8 mouse cellular contexts compared by ENCODE assay signal in the genomic region with DNA sequence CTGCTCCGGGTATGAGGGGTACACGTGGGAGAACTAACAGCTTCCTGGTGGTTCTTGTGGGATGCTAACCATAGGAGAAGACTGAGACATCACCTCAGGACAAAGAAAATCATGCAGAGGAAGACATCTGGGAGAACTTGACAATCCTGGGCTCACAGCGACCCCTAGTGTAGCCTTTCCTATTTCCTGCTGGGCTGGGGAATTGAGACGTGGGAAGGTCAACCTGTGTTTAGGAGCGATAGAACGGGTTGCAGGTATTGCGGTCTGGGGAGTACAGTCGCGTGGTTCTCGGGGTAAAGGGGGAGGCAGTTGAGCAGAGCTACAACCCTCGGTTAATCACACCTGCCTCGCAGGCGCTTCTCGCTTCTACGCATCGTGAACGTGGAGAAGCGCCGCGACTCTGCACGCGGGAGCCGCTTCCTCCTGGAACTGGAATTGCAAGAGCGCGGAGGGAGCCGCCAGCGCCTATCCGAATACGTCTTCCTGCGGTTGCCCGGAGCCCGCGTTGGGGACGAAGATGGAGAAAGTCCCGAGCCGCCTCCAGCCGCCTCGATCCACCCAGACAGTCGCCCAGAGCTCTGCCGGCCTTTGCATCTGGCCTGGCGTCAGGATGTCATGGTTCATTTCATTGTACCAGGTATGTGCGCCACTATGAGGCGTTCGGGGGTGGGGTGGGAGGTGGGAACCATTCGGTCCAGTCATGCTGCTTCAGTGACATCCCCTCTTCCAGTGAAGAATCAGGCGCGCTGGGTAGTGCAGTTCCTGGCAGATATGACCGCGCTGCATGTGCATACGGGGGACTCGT. TPM values are rescaled to one million over a fixed set of nuclear protein-coding genes. Genes with fewer than 3 reads are reported as not detected.
DNase-seq lines count a peak whose midpoint lies in the region; ATAC-seq and TF ChIP-seq lines count a peak whose summit lies in the region.

No protein-coding gene starts in this region.

- peak; percentile 72; the same call in 1 of the 2 replicates for TF ChIP-seq CTCF in cerebellum, adult 2 months (IDR thresholded peaks at IDR 0.05; ENCODE audit: borderline replicate concordance, insufficient read depth, low read depth, low read length)

- peaks cover 30% of the 10 kb centered on the region for H3K36me3 ChIP-seq in forebrain, embryonic 16.5 days (ENCODE audit: control insufficient read depth, insufficient read depth)
- H3K36me3 ChIP-seq in hindbrain, embryonic 11.5 days (ENCODE audit: control insufficient read depth, insufficient read depth, low read length) = peaks cover 3% of the 10 kb centered on the region; the same call in 1 of the 2 replicates

- peak overlapping the region; percentile 86 for H3K4me2 ChIP-seq in forebrain, embryonic 16.5 days (ENCODE audit: low read length)
- peak overlapping the region; percentile 65 for H3K4me2 ChIP-seq in hindbrain, embryonic 11.5 days (replicated peaks; ENCODE audit: low read depth, low read length)

- H3K27me3 ChIP-seq in cerebellum, adult 2 months (ENCODE audit: control insufficient read depth, insufficient read depth, low read length) = no peaks in the 10 kb centered on the region
- H3K27me3 ChIP-seq in forebrain, embryonic 16.5 days (replicated peaks; ENCODE audit: control insufficient read depth, insufficient read depth, low read length) = peaks cover 7% of the 10 kb centered on the region; the same call in 1 of the 2 replicates
- H3K27me3 ChIP-seq in hindbrain, embryonic 11.5 days (ENCODE audit: control insufficient read depth, insufficient read depth, low read length) = peaks cover 16% of the 10 kb centered on the region

- no peaks in the 10 kb centered on the region for H3K4me1 ChIP-seq in cerebellum, adult 2 months (ENCODE audit: control insufficient read depth, insufficient read depth, low read length)
- peaks cover 14% of the 10 kb centered on the region for H3K4me1 ChIP-seq in forebrain, embryonic 16.5 days (replicated peaks; ENCODE audit: control insufficient read depth, insufficient read depth, low read length)
- no peaks in the 10 kb centered on the region for H3K4me1 ChIP-seq in hindbrain, embryonic 11.5 days (replicated peaks; ENCODE audit: control insufficient read depth, insufficient read depth, low read length)

- peak overlapping the region; percentile 67 for H3K9ac ChIP-seq in forebrain, embryonic 16.5 days (replicated peaks; ENCODE audit: low read depth, low read length)
- H3K9ac ChIP-seq in hindbrain, embryonic 11.5 days (ENCODE audit: low read depth, low read length) = peak overlapping the region; percentile 46; the same call in 1 of the 2 replicates

- TF ChIP-seq POLR2A in cerebellum, adult 2 months (IDR thresholded peaks at IDR 0.05; ENCODE audit: borderline replicate concordance, insufficient read depth, low read length) = peak; percentile 9; the same call in 1 of the 2 replicates

- peak; percentile 58 for ATAC-seq in forebrain, embryonic 16.5 days
- ATAC-seq in hindbrain, embryonic 11.5 days (ENCODE audit: low FRiP score) = peak; percentile 59
- ATAC-seq in activated CD4-positive, CD25-positive, alpha-beta regulatory T cell, adult 4 months = no peak

- H3K9me3 ChIP-seq in forebrain, embryonic 16.5 days (ENCODE audit: control insufficient read depth, low read length) = no peaks in the 10 kb centered on the region
- H3K9me3 ChIP-seq in hindbrain, embryonic 11.5 days (ENCODE audit: control insufficient read depth, low read length) = no peaks in the 10 kb centered on the region

- peak; percentile 93 for DNase-seq in ZHBTc4 (ENCODE audit: low read depth, low spot score)
- DNase-seq in cerebellum, adult 2 months = peak; percentile 62 to 72
- peak; percentile 92 for DNase-seq in hindbrain, embryonic 11.5 days (ENCODE audit: low spot score)
- DNase-seq in layer of hippocampus, postnatal 10 days (ENCODE audit: low spot score in 2 of 2) = peak; percentile 84
- peak; percentile 85 for DNase-seq in lung, postnatal 10 days
- DNase-seq in retina, embryonic 14.5 days (ENCODE audit: low spot score) = peak; percentile 91

- H3K4me3 ChIP-seq in cerebellum, adult 2 months (replicated peaks; ENCODE audit: insufficient read depth, low read depth, low read length) = peak overlapping the region; percentile 36
- H3K4me3 ChIP-seq in forebrain, embryonic 16.5 days (replicated peaks; ENCODE audit: low read length) = peak overlapping the region; percentile 40
- H3K4me3 ChIP-seq in hindbrain, embryonic 11.5 days (ENCODE audit: low read depth, low read length) = peak overlapping the region; percentile 28

- 2% methylated on average over 51 of the region's 51 CpGs for WGBS in cerebellum, adult 2 months
- WGBS in forebrain, embryonic 16.5 days = under 1% methylated on average over 51 of the region's 51 CpGs
- 1% methylated on average over 51 of the region's 51 CpGs for WGBS in hindbrain, embryonic 11.5 days

- no peak overlapping the region for H3K27ac ChIP-seq in cerebellum, adult 2 months (ENCODE audit: insufficient read depth, low read length)
- peak overlapping the region; percentile 81 for H3K27ac ChIP-seq in forebrain, embryonic 16.5 days (ENCODE audit: low read length)
- H3K27ac ChIP-seq in hindbrain, embryonic 11.5 days (ENCODE audit: low read depth, low read length) = no peak overlapping the region

RNA-seq across cellular contexts. Expression of a gene that starts 7.8 kb away (rescaled TPM):
- 9.6 and 11.2 TPM in 2 replicates for polyA plus RNA-seq in cerebellum, adult 2 months (2012; rRNA removed)
- 0.17 TPM in 1 of 2 replicates, not detected in the other for polyA plus RNA-seq in forebrain, embryonic 16.5 days (2015; fragmentation: Nextera tagmentation; extraction: Ambion mirVana)
- polyA plus RNA-seq in hindbrain, embryonic 11.5 days (2014; fragmentation: Nextera tagmentation; extraction: Ambion mirVana) = 2.0 and 2.6 TPM in 2 replicates
- not detected for total RNA-seq in layer of hippocampus, postnatal 10 days (2021)
- 100 to 1,000 TPM; 365 to 380 TPM for polyA plus RNA-seq in activated CD4-positive, CD25-positive, alpha-beta regulatory T cell, adult 4 months (2017; shearing (Covaris generic))

RNA-seq across cellular contexts. Expression of a gene that starts 9.4 kb away (rescaled TPM):
- polyA plus RNA-seq in cerebellum, adult 2 months (2012; rRNA removed) = 79.0 and 90.6 TPM in 2 replicates
- 45.4 and 53.0 TPM in 2 replicates for polyA plus RNA-seq in forebrain, embryonic 16.5 days (2015; fragmentation: Nextera tagmentation; extraction: Ambion mirVana)
- 15.1 and 18.1 TPM in 2 replicates for polyA plus RNA-seq in hindbrain, embryonic 11.5 days (2014; fragmentation: Nextera tagmentation; extraction: Ambion mirVana)
- total RNA-seq in layer of hippocampus, postnatal 10 days (2021) = 100 to 1,000 TPM; 103 to 123 TPM
- 10 to 100 TPM in 1 of 2 experiments, 1 to 10 TPM in 1; 6.4 to 11.9 TPM for polyA plus RNA-seq in activated CD4-positive, CD25-positive, alpha-beta regulatory T cell, adult 4 months (2017; shearing (Covaris generic))

RNA-seq across cellular contexts. Expression of a gene that starts 30.1 kb away (rescaled TPM):
- polyA plus RNA-seq in cerebellum, adult 2 months (2012; rRNA removed) = 2.8 and 4.1 TPM in 2 replicates
- 2.1 TPM in 2 replicates for polyA plus RNA-seq in forebrain, embryonic 16.5 days (2015; fragmentation: Nextera tagmentation; extraction: Ambion mirVana)
- 1.0 and 2.1 TPM in 2 replicates for polyA plus RNA-seq in hindbrain, embryonic 11.5 days (2014; fragmentation: Nextera tagmentation; extraction: Ambion mirVana)
- total RNA-seq in layer of hippocampus, postnatal 10 days (2021) = 1 to 10 TPM; 2.1 to 2.5 TPM
- 100 to 1,000 TPM; 163 to 179 TPM for polyA plus RNA-seq in activated CD4-positive, CD25-positive, alpha-beta regulatory T cell, adult 4 months (2017; shearing (Covaris generic))

RNA-seq across cellular contexts. Expression of a gene that starts 41.3 kb away (rescaled TPM):
- polyA plus RNA-seq in cerebellum, adult 2 months (2012; rRNA removed) = not detected in 2 replicates
- polyA plus RNA-seq in forebrain, embryonic 16.5 days (2015; fragmentation: Nextera tagmentation; extraction: Ambion mirVana) = not detected in 2 replicates
- not detected in 2 replicates for polyA plus RNA-seq in hindbrain, embryonic 11.5 days (2014; fragmentation: Nextera tagmentation; extraction: Ambion mirVana)
- total RNA-seq in layer of hippocampus, postnatal 10 days (2021) = not detected
- not detected for polyA plus RNA-seq in activated CD4-positive, CD25-positive, alpha-beta regulatory T cell, adult 4 months (2017; shearing (Covaris generic))

RNA-seq across cellular contexts. Expression of a gene that starts 47.3 kb away (rescaled TPM):
- polyA plus RNA-seq in cerebellum, adult 2 months (2012; rRNA removed) = 0.08 TPM in 1 of 2 replicates, not detected in the other
- 0.21 and 0.22 TPM in 2 replicates for polyA plus RNA-seq in forebrain, embryonic 16.5 days (2015; fragmentation: Nextera tagmentation; extraction: Ambion mirVana)
- polyA plus RNA-seq in hindbrain, embryonic 11.5 days (2014; fragmentation: Nextera tagmentation; extraction: Ambion mirVana) = 0.48 and 0.70 TPM in 2 replicates
- total RNA-seq in layer of hippocampus, postnatal 10 days (2021) = not detected
- not detected for polyA plus RNA-seq in activated CD4-positive, CD25-positive, alpha-beta regulatory T cell, adult 4 months (2017; shearing (Covaris generic))

Comparison
In these comparisons a context has a peak if more than half of its experiments do, and no peak if none do; other contexts are left out.
1. RNA of a gene that starts 7.8 kb away (polyA plus RNA-seq): 365 to 380 TPM in activated CD4-positive, CD25-positive, alpha-beta regulatory T cell, adult 4 months; 9.6 to 11.2 TPM in cerebellum, adult 2 months, 2.0 to 2.6 TPM in hindbrain, embryonic 11.5 days and 0.17 TPM in forebrain, embryonic 16.5 days; every median in the first group is over 10 times any median in the second.
2. RNA of a gene that starts 30.1 kb away (polyA plus RNA-seq): 163 to 179 TPM in activated CD4-positive, CD25-positive, alpha-beta regulatory T cell, adult 4 months; 2.8 to 4.1 TPM in cerebellum, adult 2 months, 2.1 TPM in forebrain, embryonic 16.5 days and 1.0 to 2.1 TPM in hindbrain, embryonic 11.5 days; every median in the first group is over 10 times any median in the second.
3. Peak in every context shown above with its lines, with median percentiles within 50 percentile points of each other: DNase-seq and H3K4me3 ChIP-seq.